Mouse (Mus musculus) brain, adult 2 months (tissue): Measurements from ENCODE around the gene Tmem221.

Experiments
- DNase-seq: peaks from one replicate; pipeline ENCODE4 v3.0.0; 2011; ENCODE audit warnings: low read depth, low spot score

Tmem221 gene

DNA sequence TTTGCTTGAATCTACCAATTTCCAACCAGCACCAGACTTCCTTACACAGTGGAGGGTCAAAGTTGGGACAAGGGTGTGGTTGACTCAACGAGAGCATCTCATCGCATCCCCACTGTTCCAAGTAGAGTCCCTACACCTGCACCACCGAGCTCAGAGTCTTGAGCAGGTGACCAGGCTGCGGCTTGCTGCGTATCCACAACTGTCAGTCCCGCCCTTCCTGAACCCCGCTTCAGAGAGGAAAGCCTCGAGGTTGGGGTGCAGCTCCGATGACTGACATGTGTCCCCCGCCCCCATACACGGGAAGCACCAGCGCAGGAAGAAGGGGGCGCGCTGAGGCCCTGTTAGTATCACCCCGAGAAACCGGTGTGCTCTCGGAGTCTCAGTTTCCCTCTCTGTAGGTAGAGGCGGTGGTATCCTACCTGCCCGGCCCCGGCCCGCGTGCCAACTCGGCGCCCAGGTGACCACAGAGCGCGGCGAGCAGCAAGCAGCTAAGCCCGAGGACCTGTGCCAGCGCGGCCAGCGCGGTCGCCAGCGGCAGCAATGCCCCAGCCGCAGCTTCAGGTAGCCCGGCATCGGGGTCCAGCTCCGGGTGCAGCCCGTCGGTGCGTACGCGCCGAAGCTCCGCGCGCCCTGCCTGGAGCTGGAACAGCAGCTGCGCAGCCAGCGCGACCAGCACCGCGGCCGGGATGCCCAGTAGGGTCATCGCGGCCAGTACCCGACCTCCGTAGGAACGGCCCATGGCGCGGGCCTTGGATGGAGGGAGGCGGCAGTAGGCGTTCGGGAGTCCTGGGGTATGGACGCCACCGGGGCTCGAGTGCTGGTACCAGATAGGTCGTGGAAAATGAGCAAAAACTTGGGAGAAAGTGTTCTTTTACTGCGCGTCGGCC is at the start of gene Tmem221:
Gene Tmem221 (minus strand): TSS at position 801 of the 887 bp plus-strand sequence.
- no peak for DNase-seq

DNA sequence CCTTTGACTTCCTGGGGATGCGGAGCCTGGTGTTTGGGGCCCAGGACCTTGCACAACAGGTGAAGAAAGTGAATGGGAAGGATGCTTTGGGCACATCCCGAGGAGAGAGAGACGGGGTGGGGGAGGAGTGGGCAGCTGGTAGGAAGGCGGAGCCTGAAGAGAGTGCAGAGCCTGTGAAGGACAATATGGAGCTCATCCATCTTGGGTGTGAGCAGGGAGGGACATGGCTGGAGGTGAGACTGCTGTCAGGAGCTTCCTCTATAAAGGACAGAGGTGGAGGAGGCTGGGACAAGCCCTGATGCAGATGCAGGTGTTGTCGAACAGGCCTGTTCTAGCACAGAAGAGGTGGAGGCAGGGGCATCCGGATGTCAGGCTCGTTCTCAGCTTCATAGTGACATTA is 45.4 kb upstream of the Tmem221 start:
- no peak for DNase-seq

DNA sequence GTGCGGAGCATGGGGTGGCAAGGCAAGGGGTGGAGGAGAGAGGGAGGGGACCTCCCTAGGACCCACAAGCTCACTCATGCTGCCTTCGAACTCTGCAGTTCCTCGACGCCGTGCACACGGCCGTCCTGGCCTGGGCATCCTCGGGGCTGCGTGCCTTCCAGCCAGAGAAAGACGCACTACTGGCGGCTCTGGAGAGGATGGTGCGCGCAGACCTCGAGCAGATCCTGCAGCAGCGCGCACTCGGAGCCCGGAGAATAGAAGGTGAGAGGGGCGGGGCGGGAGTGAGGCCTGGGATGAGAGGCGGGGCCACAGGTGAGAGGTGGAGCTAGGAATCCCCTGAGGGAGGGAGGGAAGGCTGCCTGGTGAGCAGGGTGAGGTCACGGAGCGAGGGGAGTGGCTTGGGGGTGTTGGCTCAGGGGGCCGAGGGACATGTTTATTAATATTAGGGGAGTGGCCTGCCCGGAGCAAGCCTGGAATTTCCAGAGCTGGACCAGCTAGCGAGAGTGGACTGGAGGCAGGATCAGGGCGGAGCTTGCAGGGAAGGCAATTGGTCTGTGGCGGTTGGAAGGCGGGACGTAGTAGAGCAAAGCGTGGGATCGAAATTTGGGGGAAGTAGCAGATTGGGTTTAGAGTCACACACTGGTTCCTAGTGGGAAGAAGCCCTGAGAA is 44.1 kb upstream of the Tmem221 start:
- peak; percentile 78 for DNase-seq

DNA sequence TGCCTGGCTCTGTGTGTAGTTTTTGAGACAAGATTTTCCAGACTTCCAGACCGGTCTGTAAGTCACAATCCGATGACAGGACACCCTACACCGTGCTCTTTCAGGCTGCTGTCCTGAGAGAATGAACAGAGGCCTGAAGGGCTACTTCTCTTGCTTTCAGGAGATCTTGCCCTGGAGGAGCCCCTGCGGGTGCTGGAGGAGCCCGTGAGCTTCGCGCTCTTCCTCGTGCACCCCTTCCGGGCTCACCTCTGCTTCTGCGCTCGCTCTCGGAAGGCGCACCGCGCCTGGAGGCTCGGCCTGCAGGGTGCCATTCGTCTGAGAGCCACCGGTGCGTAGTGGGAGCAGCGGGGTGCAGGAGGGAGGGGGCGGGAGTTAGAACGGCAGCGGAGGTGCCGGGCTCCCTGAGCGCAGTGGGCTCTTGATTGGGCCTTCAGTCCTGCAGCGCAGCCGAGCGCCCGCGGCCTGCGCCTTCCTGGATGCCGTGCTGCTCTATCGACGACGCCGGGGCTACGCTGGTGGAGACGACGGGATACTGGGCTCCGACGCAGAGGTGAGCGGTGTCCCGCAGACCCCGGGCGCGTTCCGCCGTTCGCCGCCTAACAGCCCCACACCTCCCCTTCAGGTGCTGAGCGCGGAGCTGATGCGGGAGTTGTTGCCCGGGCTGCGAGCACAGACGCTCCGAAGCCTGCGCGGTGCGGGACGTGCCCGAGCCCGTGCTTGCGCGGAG is 43.4 kb upstream of the Tmem221 start:
- no peak for DNase-seq

DNA sequence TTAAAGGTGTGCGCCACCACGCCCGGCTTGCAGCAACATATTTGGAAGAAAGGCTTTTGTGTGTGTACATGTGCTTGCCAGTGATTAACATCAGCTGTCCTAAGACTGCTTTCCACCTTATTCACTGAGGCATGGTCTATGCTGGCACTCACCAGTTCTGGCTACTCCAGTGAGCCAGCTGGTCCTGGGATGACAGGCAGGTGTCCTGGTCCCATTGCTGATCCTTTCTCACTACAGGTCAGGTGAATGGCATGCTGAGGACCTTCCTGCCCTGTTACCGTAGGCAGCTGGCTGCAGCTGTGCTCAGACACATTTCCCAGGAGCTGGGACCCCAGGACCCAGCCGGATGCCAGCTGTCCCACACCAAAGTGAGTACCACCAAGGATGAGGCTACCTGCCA is 40.2 kb upstream of the Tmem221 start:
- DNase-seq = no peak

DNA sequence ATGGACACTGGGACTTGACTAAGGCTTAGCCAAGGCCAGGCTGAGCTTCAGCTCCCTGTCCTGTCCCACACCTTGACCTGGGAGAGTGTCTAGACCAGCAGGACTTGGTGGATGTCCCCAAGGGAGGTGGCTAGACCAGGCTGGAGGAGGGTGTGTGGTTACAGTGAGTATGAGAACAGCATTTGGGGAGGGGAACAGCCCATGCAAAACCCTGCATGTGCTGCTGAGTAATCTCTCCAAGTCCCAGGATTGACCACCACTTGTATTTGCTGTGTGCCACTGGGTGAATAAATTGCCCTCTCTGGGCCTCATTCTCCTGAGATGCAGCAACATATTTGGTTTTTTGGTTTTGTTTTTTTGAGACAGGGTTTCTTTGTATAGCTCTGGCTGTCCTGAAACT is 39.7 kb upstream of the Tmem221 start:
- DNase-seq = no peak

DNA sequence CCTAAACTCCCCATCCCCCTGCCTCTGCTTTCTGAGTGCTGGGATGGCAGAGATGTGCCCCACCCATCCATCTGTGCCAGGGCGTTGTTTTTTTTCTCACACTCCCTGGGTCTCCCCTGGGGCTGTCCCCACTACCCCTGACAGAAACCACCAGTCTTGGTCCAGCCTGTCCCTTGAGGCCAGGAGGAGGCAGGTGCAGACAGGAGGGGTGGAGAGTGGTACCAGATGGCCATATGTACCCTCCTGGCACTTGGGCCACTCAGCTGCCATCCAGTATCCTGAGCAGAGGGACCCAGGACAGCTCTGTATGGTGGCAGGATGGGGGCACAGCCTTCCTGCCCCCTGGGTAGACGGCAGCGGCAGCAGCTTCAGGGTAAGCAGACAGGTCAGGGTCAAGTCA is 38.8 kb upstream of the Tmem221 start, which contains the start of gene Fam129c:
Gene Fam129c (plus strand): TSS at position 198 of the 400 bp plus-strand sequence.
- no peak for DNase-seq

DNA sequence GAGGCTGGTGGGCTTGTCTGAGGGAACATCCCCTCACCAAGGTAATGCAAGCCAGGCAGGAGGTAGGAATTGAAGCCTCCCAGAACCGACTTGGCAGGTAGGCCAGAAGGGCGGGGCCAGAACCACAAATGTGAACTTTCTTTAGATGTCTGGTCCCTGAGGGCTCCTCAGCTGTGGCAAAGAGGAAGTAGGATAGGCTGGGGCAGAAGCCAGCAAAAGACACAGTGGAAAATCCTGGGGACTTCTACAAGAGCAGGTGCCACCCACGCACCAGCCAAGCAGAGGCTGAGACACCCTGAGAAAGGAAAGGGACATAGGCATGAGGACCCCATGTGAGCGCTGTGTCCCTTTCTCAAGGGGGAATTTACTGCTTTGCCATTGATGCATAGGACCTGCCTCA is 38.1 kb upstream of the Tmem221 start:
- no peak for DNase-seq

DNA sequence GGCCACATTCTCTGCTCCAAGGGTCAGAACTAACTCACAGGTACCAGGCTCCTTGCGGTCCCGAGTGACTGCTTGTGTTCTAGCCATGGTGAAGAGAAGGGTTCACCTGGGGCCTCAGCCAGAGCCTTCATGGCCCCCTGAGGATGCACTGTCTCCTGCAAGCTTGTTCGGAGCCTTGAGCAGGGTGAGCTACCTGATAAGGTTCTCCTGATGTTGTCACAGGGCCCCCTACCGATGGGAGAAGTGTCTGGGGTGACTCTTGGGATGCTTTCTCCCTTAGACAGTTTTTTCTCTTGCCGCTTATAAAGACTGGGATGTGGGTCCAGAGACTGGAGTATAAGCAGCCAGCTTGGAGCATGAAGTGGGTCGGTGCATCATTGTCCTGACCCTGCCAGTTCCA is 37.7 kb upstream of the Tmem221 start:
- DNase-seq = no peak

DNA sequence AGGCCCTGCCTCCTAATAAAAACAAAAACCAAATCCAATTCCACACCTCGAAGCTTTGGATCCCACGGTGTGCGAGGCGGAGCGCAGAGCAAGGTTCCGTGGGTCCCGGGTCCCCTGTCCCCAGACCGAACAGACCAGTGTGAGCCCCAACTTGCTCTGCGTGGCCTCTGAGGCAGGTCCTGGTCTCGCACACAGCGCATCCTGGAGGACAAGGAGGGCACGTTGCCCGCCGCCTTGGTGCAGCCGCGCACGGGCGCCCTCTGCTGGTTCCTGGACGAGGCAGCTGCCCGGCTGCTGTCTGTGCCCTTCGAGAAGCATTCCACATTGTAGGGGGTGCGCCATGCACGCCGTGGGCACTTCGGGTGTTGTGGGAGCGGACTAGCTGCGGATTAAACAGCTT is 37.2 kb upstream of the Tmem221 start:
- peak; percentile 92 for DNase-seq

DNA sequence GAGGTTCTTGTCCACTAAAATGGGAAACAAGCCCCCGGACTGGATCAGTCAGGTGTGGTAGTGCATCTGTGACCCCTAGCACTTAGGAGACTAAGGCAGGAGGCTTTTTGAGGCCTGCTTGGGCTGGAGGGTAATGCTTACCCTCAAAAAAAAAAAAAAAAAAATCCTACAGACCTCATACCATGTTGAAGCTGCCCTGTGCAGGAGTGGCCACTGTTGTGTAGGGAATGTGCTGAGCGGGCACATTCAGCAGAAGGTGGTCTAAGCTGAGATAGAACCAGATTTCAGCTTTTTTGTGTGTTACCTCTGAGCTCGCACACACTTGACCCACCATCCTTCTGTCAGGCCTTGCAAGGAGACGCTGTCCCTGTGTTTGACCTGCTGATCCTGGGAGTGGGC is 35.7 kb upstream of the Tmem221 start:
- no peak for DNase-seq

DNA sequence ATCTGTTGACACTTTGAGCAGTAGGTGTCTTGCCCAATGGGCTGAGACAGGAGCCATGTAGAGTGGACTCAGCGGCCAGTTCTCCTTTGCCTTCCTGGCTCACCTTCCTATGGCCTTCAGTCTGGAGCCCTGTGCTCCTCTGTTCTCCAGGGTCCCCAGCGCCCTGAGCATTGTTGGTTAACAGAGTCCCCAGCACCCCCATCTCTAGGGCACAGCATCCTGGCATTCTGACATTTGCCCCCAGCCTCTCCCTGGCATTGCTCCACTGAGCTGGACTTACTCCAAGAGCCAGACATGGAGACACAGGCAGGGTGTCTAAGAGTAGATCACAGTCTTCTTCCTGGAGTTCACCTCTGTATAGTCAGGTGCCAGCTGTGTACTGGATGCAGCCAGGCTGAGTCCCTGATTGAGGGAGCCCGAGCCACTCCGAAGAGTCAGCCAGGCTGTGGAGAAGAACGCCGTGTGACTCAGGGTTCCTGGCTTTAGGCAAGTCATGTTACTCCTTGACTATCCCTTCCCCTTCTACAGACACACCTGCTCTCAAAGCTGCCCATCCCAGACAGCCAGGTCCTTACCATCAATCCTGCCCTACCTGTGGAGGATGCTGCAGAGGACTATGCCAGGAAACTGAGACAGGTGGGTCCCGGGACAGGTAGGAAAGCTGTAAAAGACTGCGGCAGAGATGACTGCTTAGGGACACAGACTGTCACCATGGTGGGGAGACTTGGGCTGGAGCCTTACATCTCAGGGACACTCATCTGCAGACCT is 35.1 kb upstream of the Tmem221 start:
- DNase-seq = no peak

DNA sequence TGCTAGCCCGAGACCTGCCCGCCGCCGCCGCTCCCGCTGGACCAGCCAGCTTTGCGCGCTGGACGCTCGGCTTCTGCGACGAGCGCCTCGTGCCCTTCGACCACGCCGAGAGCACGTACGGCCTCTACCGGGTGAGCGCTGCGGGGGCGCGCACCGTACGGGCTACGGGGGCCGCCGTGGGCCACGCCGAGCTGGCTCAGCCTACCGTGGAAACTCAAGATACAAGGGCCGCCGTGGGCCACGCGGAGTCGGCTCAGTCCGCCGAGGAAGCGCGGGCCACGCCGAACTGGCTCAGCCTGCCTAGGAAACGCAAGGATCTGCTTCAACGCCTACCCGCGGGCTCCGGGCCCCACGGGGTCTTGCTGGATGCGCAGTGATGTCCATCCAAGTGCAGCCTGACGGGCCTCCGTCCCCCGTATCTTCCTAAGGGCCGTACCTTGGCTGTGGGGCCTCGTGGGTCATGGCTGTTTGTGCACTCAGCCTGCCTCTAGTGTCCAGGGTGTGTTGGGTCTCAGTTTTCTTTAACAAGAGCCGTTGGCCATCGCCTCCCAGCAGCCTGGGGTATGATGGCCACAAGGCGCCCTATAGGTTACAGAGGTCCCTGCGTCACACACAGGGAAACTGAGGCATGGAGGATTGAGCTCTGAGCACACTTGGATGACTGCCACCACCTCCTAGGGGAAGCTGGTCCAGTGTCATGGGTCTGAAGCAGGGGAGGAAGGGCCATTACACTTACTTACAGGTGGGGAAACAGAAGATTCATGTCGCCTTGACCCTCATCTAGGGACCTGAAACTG is 33.9 kb upstream of the Tmem221 start:
- peak; percentile 96 for DNase-seq

DNA sequence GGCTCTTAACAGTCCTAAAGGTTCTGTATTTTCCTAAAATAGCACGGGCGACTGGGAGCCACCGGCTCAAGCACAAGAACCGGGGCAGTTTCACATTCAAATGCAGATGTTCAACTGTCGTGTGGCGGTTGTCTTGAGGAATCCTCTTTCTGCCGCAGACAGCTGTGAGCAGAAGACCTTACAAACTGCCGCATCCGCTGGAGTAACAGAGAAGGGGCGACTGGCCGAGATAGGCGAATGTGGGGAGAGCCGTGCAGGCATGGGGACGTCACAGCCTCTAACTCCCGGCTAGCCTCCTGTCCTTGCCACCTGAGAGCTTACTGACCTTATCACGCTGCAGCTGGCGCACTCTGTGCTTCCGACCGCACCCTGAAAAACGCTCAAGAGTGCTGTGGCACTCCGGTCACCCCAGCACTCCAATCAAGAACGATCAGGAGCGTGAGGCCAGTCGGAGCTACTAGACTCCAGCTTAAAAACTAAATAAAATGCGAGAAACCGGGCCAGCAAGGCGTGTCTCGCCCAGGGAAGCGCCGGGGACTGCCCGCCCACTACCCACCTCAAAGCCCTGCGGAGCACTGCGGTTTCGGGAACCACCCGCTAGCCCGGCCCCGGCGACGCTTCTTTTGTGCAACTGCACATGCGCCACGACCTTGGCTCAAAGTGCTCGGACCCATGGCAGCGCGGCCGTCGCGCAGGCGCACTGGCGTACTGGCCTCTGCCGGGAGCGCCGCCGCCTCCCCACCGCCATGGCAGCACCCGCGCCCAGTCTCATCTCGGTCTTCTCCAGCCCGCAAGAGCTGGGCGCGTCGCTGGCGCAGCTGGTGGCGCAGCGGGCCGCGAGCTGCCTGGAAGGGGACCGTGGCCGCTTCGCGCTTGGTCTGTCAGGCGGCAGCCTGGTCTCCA is 33.1 kb upstream of the Tmem221 start, which contains the start of gene Pgls:
Gene Pgls (plus strand): TSS at position 706 of the 903 bp plus-strand sequence.
- DNase-seq = peak; percentile 98

DNA sequence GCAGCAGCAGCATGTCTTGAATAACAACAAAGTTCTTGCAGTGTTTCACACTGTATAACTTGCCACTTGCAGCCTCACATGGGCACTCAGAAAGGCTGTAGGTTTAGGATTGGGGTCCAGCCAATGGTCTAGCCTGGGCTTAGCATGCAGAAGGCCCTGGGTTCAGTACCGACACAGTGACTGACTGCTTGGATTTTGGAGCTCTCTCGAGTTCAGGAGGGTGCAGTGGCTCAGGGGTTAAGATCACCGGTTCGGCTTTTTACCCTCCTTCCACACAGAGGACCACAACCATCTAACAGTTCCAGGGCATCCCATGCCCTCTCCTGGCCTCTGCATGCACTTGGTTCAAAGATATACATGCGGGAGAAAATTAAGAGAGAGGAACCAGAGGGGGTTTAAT is 32.3 kb upstream of the Tmem221 start:
- no peak for DNase-seq

DNA sequence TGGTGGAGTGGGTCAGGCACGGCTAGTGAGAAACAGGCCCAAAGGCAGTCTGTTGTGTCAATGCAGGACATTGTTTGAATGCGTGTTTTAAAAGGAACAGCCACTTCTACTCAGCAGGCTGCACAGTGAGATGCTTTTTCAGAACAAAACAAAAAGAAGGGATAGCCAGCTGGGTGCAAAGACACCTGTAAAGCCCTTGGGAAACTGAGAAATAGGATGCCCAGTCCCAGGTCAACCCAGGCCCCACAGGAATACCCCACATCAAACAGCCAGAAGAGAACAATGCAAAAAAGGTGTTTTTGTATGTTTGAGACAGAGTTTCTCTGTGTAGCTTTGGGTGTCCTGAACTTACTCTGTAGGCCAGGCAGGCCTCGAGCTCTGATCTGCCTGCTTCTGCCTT is 30.1 kb upstream of the Tmem221 start:
- DNase-seq = no peak

DNA sequence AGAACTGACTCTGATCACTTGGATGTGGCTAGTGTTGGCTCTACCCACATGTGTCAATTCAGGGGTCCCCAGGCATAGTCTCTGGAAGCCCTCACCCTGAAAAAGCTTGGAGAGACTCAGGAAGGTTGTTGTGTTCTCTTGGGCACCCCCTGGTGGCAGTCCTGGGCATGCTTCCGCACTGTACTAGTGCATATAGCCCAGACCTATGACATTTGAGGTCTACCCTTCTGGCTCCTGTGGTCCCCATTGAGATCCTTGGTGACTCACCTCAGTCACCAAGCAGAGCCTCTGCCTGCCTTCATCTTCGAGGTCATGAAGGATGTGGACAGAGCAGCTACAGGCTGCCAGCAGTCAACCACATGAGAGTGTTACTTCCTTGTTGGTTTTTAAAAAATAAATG is 28.2 kb upstream of the Tmem221 start:
- DNase-seq = peak; percentile 37

DNA sequence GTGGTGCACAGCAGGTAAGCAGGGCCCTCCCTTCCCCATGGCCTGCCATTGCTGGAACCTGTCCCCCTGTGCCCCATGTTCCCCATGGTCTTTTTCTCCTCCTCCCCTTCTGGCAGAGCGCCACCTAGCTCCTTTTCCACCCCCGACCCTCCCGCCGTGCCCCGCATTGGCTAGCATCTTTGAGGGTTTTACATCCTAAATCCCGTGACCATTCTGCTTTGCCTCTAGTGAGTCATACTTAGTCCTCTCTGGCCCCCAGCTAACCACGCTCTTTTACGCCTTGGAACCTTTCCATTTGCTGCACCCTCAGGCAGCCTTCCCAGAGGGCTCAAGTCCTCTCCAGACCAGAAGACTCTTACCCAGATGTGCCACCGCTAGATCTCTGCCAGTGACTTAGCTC is 21.5 kb upstream of the Tmem221 start:
- no peak for DNase-seq

DNA sequence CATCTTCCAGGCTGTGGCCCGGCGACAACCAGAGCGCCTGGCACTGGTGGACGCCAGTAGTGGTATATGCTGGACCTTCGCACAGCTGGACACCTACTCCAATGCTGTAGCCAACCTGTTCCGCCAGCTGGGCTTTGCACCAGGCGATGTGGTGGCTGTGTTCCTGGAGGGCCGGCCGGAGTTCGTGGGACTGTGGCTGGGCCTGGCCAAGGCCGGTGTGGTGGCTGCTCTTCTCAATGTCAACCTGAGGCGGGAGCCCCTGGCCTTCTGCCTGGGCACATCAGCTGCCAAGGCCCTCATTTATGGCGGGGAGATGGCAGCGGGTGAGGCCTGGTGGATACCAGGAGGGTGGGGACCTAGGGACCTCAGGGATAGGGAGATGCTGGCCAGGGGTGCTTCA is 20.8 kb upstream of the Tmem221 start:
- DNase-seq = no peak

DNA sequence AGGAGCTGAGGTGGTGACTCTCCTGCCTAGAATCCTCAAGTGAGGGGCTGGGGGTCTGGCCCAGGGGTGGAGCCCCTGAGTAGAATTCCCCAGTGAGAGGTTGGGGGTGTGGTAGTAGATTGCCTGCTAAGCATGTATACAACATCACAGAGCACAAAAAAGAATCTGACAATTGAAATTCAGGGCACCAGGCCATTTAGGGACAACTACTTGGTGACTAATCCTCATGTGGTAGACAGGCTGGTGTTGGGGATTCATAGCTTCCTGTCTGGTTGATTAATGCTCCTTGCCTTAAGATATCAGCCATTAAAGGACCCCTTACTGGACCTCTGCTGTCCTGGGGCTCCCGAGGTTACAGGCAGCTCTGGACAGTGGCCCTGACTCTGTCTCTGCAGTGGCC is 20.3 kb upstream of the Tmem221 start:
- DNase-seq = peak; percentile 52
